Mouse (Mus musculus): Measurements from ENCODE around the gene Sh2b3.

DNA sequence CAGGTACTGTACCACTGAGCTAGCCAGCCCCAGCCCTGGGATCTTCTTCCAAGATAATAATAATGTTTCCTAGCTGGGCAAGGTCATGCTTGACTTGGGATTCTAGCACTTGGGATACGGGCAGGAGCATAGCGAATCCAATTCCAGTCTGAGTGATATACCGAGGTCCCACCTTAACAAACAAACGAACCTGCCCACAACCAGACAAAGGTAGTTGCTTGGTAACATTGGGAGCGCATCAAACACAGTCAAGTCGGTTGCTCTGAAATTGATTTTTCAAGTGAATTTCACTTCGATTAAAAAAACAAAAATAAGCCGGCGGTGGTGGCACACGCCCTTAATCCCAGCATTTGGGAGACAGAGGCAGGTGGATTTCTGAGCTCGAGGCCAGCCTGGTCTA lies 8.9 kb upstream of the Sh2b3 start:
- no peak for TF ChIP-seq CTCF (IDR thresholded peaks at IDR 0.05; ENCODE audit: low read depth)
- TF ChIP-seq EP300 (IDR thresholded peaks at IDR 0.05; ENCODE audit: low read depth), result no peak
